13 mouse cellular contexts compared by ENCODE assay signal in the genomic region with DNA sequence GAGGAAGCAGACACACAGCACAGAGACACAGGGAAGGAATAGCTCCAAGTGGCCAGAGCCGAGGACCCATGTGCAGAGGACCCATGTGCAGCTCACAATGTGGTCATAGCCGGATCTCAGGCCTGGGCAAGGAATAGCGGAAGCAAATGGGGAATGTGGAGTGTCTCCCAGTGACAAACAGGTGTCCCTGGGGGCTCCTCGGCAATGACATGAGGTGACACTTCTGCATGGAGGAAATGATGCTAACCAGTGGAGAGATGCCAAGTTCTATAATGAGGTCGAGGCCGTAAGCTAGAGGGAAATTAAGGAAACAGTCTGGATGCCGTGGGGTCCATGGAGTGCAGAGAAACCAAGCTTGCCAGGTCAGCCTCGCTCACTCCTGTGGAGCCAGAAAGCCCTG. TPM values are rescaled to one million over a fixed set of nuclear protein-coding genes. Genes with fewer than 3 reads are reported as not detected.
DNase-seq lines count a peak whose midpoint lies in the region; ATAC-seq lines count a peak whose summit lies in the region.
"Had no signal": no experiment of that assay in that cellular context is flagged by ENCODE, and none has a peak within 500 bp of the region (broad histone marks: within the 10 kb centered on the region; RNA-seq: fewer than 3 reads in every experiment).

No protein-coding gene starts in this region.

- intact Hi-C loops in gastrocnemius, postnatal 14 days (cut with DNase I; ENCODE audit: low total_unique reads) = no loop called here

- H3K9ac ChIP-seq in midbrain, embryonic 11.5 days (ENCODE audit: low read length) = no peak overlapping the region
- no peak overlapping the region for H3K9ac ChIP-seq in midbrain, embryonic 14.5 days (replicated peaks; ENCODE audit: low read length)
- H3K9ac ChIP-seq: embryonic facial prominence, embryonic 12.5 days; forebrain, embryonic 15.5 days; hindbrain, embryonic 15.5 days had no signal

- H3K4me3 ChIP-seq in midbrain, embryonic 11.5 days (ENCODE audit: low read depth, low read length) = no peak overlapping the region
- no peak overlapping the region for H3K4me3 ChIP-seq in midbrain, embryonic 14.5 days (replicated peaks; ENCODE audit: low read depth, low read length)
- H3K4me3 ChIP-seq: embryonic facial prominence, embryonic 12.5 days; forebrain, embryonic 15.5 days; heart, embryonic 13.5 days; hindbrain, embryonic 15.5 days had no signal

- WGBS in midbrain, embryonic 11.5 days = 86% methylated on average over 8 of the region's 8 CpGs
- 83% methylated on average over 8 of the region's 8 CpGs for WGBS in midbrain, embryonic 14.5 days

- H3K27me3 ChIP-seq in midbrain, embryonic 11.5 days (ENCODE audit: control insufficient read depth, insufficient read depth, low read length) = no peaks in the 10 kb centered on the region
- no peaks in the 10 kb centered on the region for H3K27me3 ChIP-seq in midbrain, embryonic 14.5 days (ENCODE audit: control insufficient read depth, insufficient read depth, low read length)
- H3K27me3 ChIP-seq: embryonic facial prominence, embryonic 12.5 days; forebrain, embryonic 15.5 days; hindbrain, embryonic 15.5 days had no signal

- H3K36me3 ChIP-seq in midbrain, embryonic 11.5 days (ENCODE audit: control insufficient read depth, insufficient read depth, low read length) = no peaks in the 10 kb centered on the region
- H3K36me3 ChIP-seq in midbrain, embryonic 14.5 days (ENCODE audit: control insufficient read depth, insufficient read depth, low read length) = no peaks in the 10 kb centered on the region
- H3K36me3 ChIP-seq: embryonic facial prominence, embryonic 12.5 days; forebrain, embryonic 15.5 days; heart, embryonic 13.5 days; hindbrain, embryonic 15.5 days had no signal

- no peak overlapping the region for H3K27ac ChIP-seq in midbrain, embryonic 11.5 days (ENCODE audit: low read depth, low read length)
- no peak overlapping the region for H3K27ac ChIP-seq in midbrain, embryonic 14.5 days (replicated peaks; ENCODE audit: low read depth, low read length)
- H3K27ac ChIP-seq: embryonic facial prominence, embryonic 12.5 days; forebrain, embryonic 15.5 days; hindbrain, embryonic 15.5 days had no signal

- H3K4me2 ChIP-seq in midbrain, embryonic 11.5 days = no peak overlapping the region
- no peak overlapping the region for H3K4me2 ChIP-seq in midbrain, embryonic 14.5 days (ENCODE audit: low read length)
- H3K4me2 ChIP-seq: embryonic facial prominence, embryonic 12.5 days; forebrain, embryonic 15.5 days; hindbrain, embryonic 15.5 days had no signal

- no peak for ATAC-seq in midbrain, embryonic 11.5 days (ENCODE audit: low FRiP score)
- no peak for ATAC-seq in midbrain, embryonic 14.5 days (ENCODE audit: low FRiP score, low TSS enrichment)
- ATAC-seq in granulocyte monocyte progenitor cell, adult 5-6 weeks (replicated peaks; ENCODE audit: poor library complexity, severe bottlenecking) = peak; percentile 10
- ATAC-seq: forebrain, embryonic 15.5 days had no signal

- H3K4me1 ChIP-seq in midbrain, embryonic 11.5 days (ENCODE audit: control insufficient read depth, insufficient read depth, low read length) = peaks cover 11% of the 10 kb centered on the region
- H3K4me1 ChIP-seq in midbrain, embryonic 14.5 days (ENCODE audit: control insufficient read depth, insufficient read depth, low read length) = 0 out of 2 replicates have a peak, but pooled peaks cover 9% of the 10 kb centered on the region

- DNase-seq in heart, adult 11 months = peak; percentile 93
- DNase-seq in heart, adult 9 months (ENCODE audit: low spot score in 2 of 2) = no peak
- DNase-seq in midbrain, embryonic 11.5 days (ENCODE audit: low spot score, missing footprints) = peak; percentile 80
- no peak for DNase-seq in midbrain, embryonic 14.5 days
- DNase-seq in cerebellum, postnatal 36 days = no peak
- DNase-seq in thymus, postnatal 14 days = no peak
- DNase-seq in gastrocnemius, postnatal 14 days = no peak

- no peaks in the 10 kb centered on the region for H3K9me3 ChIP-seq in midbrain, embryonic 11.5 days (ENCODE audit: control insufficient read depth, low read length)
- H3K9me3 ChIP-seq in midbrain, embryonic 14.5 days (ENCODE audit: control insufficient read depth, low read length) = no peaks in the 10 kb centered on the region
- H3K9me3 ChIP-seq: embryonic facial prominence, embryonic 12.5 days; forebrain, embryonic 15.5 days; G1E; heart, embryonic 13.5 days; hindbrain, embryonic 15.5 days had no signal

RNA-seq across cellular contexts. Expression of a gene that starts 54.4 kb away (rescaled TPM):
- 1.0 TPM in 2 replicates for polyA plus RNA-seq in midbrain, embryonic 11.5 days (2014; fragmentation: Nextera tagmentation; extraction: Ambion mirVana)
- 6.4 and 7.2 TPM in 2 replicates for polyA plus RNA-seq in midbrain, embryonic 14.5 days (2014; fragmentation: Nextera tagmentation; extraction: Ambion mirVana)
- total RNA-seq in granulocyte monocyte progenitor cell, adult 5-6 weeks (2014; fragmentation: Nextera tagmentation) = not detected in 2 replicates
- total RNA-seq in granulocyte monocyte progenitor cell, adult 5-6 weeks (2017) = not detected in 2 replicates
- 1 to 10 TPM; 1.2 TPM for total RNA-seq in gastrocnemius, postnatal 14 days (2021)
- polyA plus RNA-seq: G1E had no signal

Comparison
In these comparisons a context has a peak if more than half of its experiments do, and no peak if none do; other contexts are left out.
1. DNase-seq: peak in heart, adult 11 months (single experiment) and midbrain, embryonic 11.5 days (single experiment); none in heart, adult 9 months (0 of 2), midbrain, embryonic 14.5 days (single experiment), cerebellum, postnatal 36 days (0 of 2), thymus, postnatal 14 days (single experiment) and gastrocnemius, postnatal 14 days (single experiment).